Mouse (Mus musculus) myocyte (in vitro differentiated cells): ENCODE measurements around the gene Itpr1.

Source experiments
- POLR2A ChIP-seq: IDR thresholded peaks from one replicate; pipeline ENCODE4 v1.6.1; 2011; ENCODE audit warnings: low read depth, mild to moderate bottlenecking, control low read depth, moderate library complexity; ENCODE audit not compliant: insufficient read length
- TCF12 ChIP-seq: IDR thresholded peaks from one replicate; pipeline ENCODE4 v1.6.1; 2011; ENCODE audit warnings: mild to moderate bottlenecking, control low read depth; ENCODE audit not compliant: poor library complexity, insufficient read depth, severe bottlenecking

- TF ChIP-seq TCF12 (no peak), POLR2A (no peak)
Measured at GRCm38 (mm10) chr6:108476797-108477235, 263.9 kb downstream of the Itpr1 start.
